Mouse (Mus musculus) megakaryocyte-erythroid progenitor cell, adult 5 weeks (primary cell): Measurements from ENCODE around the gene Gm21750. TPM values are rescaled to one million over a fixed set of nuclear protein-coding genes. Genes with fewer than 3 reads are reported as not detected.

Experiments
- polyA plus RNA-seq: library from polyadenylated mRNA; stranded (reverse); fragments of >175 nt; gene quantifications from 2 replicates; pipeline ENCODE4 v1.2.3, GENCODE M21; 2012

Gm21750 gene
- polyA plus RNA-seq, result not detected in 2 replicates

GRCm38 (mm10) chr14:73660925-73661324 is at the start of gene Gm21750:
Gene Gm21750 (plus strand): TSS chr14:73661225.

Other genes with a start within 250 kb of the Gm21750 start
- gene Med4, start 151.2 kb upstream of the Gm21750 start, polyA plus RNA-seq, result 6.9 and 11.3 TPM in 2 replicates
- 38.3 and 40.4 TPM in 2 replicates for gene Sucla2, start 135.9 kb upstream of the Gm21750 start, polyA plus RNA-seq
- 0.49 and 0.53 TPM in 2 replicates for gene Nudt15, start 113.0 kb upstream of the Gm21750 start, polyA plus RNA-seq